Mouse (Mus musculus) embryonic facial prominence, embryonic 13.5 days (tissue): ENCODE data around the gene C1d. TPM values are rescaled to one million over a fixed set of nuclear protein-coding genes. Genes with fewer than 3 reads are reported as not detected.
A peak's percentile ranks its signal among the peaks of the same experiment; 100 is the strongest.

Experiments
- ATAC-seq: fragments of 200-750 bp; cut with Nextera tagmentation; 2 replicates; pipeline ENCODE4 v1.8.0; 2017; ENCODE audit warnings: low read depth; ENCODE audit not compliant: insufficient number of reproducible peaks, insufficient read depth, low FRiP score, low TSS enrichment
- H3K27ac ChIP-seq: fragments of 300-500 bp; sonication (generic); 2 replicates; pipeline ENCODE4 v1.5.1; 2015; ENCODE audit warnings: moderate library complexity, mild to moderate bottlenecking, inconsistent platforms
- H3K27me3 ChIP-seq: fragments of 300-500 bp; sonication (generic); 2 replicates; pipeline ENCODE4 v1.6.1; 2015; ENCODE audit warnings: mild to moderate bottlenecking, inconsistent platforms
- H3K36me3 ChIP-seq: fragments of 300-500 bp; sonication (generic); 2 replicates; pipeline ENCODE4 v1.6.1; 2015; ENCODE audit warnings: mild to moderate bottlenecking, inconsistent platforms
- H3K4me1 ChIP-seq: fragments of 300-500 bp; sonication (generic); 2 replicates; pipeline ENCODE4 v1.6.1; 2015; ENCODE audit warnings: inconsistent platforms
- H3K4me2 ChIP-seq: fragments of 300-500 bp; sonication (generic); 2 replicates; pipeline ENCODE4 v1.6.1; 2015; ENCODE audit warnings: moderate library complexity, mild to moderate bottlenecking, inconsistent platforms
- H3K4me3 ChIP-seq: fragments of 300-500 bp; sonication (generic); 2 replicates; pipeline ENCODE4 v1.5.1; 2015; ENCODE audit warnings: mild to moderate bottlenecking, inconsistent platforms
- H3K9ac ChIP-seq: fragments of 300-500 bp; sonication (generic); 2 replicates; pipeline ENCODE4 v1.6.1; 2015; ENCODE audit warnings: mild to moderate bottlenecking, inconsistent platforms
- H3K9me3 ChIP-seq: fragments of 300-500 bp; sonication (generic); 2 replicates; pipeline ENCODE4 v1.6.1; 2016; ENCODE audit warnings: inconsistent platforms
- WGBS: fragments of 180-500 bp; shearing (Covaris S2); methylation state at CpG from one replicate; pipeline ENCODE4 v1.1.7; 2015; ENCODE audit warnings: mixed read lengths; 5-methylcytosine and 5-hydroxymethylcytosine counted together
- polyA plus RNA-seq: library from polyadenylated mRNA; unstranded; fragments of >200 nt; fragmentation: Nextera tagmentation; extraction: Ambion mirVana; gene quantifications from 2 replicates; pipeline ENCODE4 v1.2.1, GENCODE M21; 2015

C1d gene
- polyA plus RNA-seq, 1 experiment from 2014 or later, result 108 TPM

- WGBS, result under 1% methylated on average over 17 of the region's 17 CpGs
- Histone ChIP-seq H3K9ac (peak overlapping the region; percentile 88), H3K27ac (peak overlapping the region; percentile 90), H3K4me2 (peak overlapping the region; percentile 71), H3K36me3 (no peaks in the 10 kb centered on the region), H3K4me3 (peak overlapping the region; percentile 82), H3K9me3 (no peaks in the 10 kb centered on the region), H3K27me3 (no peaks in the 10 kb centered on the region), H3K4me1 (peaks cover 9% of the 10 kb centered on the region)
- no peak for ATAC-seq
Observed at GRCm38 (mm10) chr11:17257861-17258260, 482 bp downstream of the C1d start.

GRCm38 (mm10) chr11:17267176-17267575, 9.8 kb downstream of the C1d start:
- H3K36me3 ChIP-seq, result peaks cover 12% of the 10 kb centered on the region
- H3K27me3 ChIP-seq, result no peaks in the 10 kb centered on the region
- H3K9me3 ChIP-seq, result no peaks in the 10 kb centered on the region
- no peak for ATAC-seq
- no peak overlapping the region for H3K9ac ChIP-seq
- no peak overlapping the region for H3K27ac ChIP-seq
- H3K4me1 ChIP-seq, result no peaks in the 10 kb centered on the region
- 78% methylated on average over 4 of the region's 4 CpGs for WGBS
- H3K4me3 ChIP-seq, result no peak overlapping the region
- H3K4me2 ChIP-seq, result no peak overlapping the region

- Histone ChIP-seq H3K27ac (no peak overlapping the region), H3K4me1 (peaks cover 4% of the 10 kb centered on the region; the same call in 1 of the 2 replicates), H3K9ac (no peak overlapping the region), H3K36me3 (peaks cover 12% of the 10 kb centered on the region), H3K4me3 (no peak overlapping the region), H3K9me3 (no peaks in the 10 kb centered on the region), H3K4me2 (no peak overlapping the region), H3K27me3 (no peaks in the 10 kb centered on the region)
- ATAC-seq, result no peak
- WGBS, result 62% methylated on average over 1 of the region's 1 CpGs
Observed at GRCm38 (mm10) chr11:17268801-17269200, 11.4 kb downstream of the C1d start.

GRCm38 (mm10) chr11:17279959-17280358, 22.6 kb downstream of the C1d start:
- H3K27ac ChIP-seq, result no peak overlapping the region
- no peaks in the 10 kb centered on the region; the same call in 1 of the 2 replicates for H3K27me3 ChIP-seq
- no peak overlapping the region for H3K4me3 ChIP-seq
- no peaks in the 10 kb centered on the region for H3K9me3 ChIP-seq
- H3K9ac ChIP-seq, result no peak overlapping the region
- no peak; the same call in 1 of the 2 replicates for ATAC-seq
- H3K4me2 ChIP-seq, result no peak overlapping the region
- no peaks in the 10 kb centered on the region for H3K4me1 ChIP-seq
- no peaks in the 10 kb centered on the region for H3K36me3 ChIP-seq
- 10% methylated on average over 9 of the region's 9 CpGs for WGBS

GRCm38 (mm10) chr11:17284055-17284454, 26.7 kb downstream of the C1d start:
- Histone ChIP-seq H3K27ac (no peak overlapping the region), H3K4me2 (no peak overlapping the region), H3K4me3 (no peak overlapping the region), H3K4me1 (no peaks in the 10 kb centered on the region), H3K9me3 (no peaks in the 10 kb centered on the region), H3K9ac (no peak overlapping the region), H3K27me3 (no peaks in the 10 kb centered on the region), H3K36me3 (no peaks in the 10 kb centered on the region)
- ATAC-seq, result no peak
- WGBS, result 71% methylated on average over 10 of the region's 10 CpGs

GRCm38 (mm10) chr11:17288884-17289283, 31.5 kb downstream of the C1d start:
- no peak overlapping the region for H3K4me3 ChIP-seq
- no peaks in the 10 kb centered on the region for H3K4me1 ChIP-seq
- no peak overlapping the region for H3K9ac ChIP-seq
- H3K27ac ChIP-seq, result no peak overlapping the region
- no peaks in the 10 kb centered on the region for H3K36me3 ChIP-seq
- H3K4me2 ChIP-seq, result no peak overlapping the region
- no peaks in the 10 kb centered on the region for H3K9me3 ChIP-seq
- no peaks in the 10 kb centered on the region for H3K27me3 ChIP-seq
- ATAC-seq, result no peak

GRCm38 (mm10) chr11:17306007-17306891, 48.9 kb downstream of the C1d start:
- H3K27ac ChIP-seq, result no peak overlapping the region
- no peak overlapping the region for H3K4me3 ChIP-seq
- no peak overlapping the region for H3K9ac ChIP-seq
- H3K9me3 ChIP-seq, result no peaks in the 10 kb centered on the region
- no peak overlapping the region for H3K4me2 ChIP-seq
- H3K4me1 ChIP-seq, result no peaks in the 10 kb centered on the region
- no peak for ATAC-seq
- H3K27me3 ChIP-seq, result no peaks in the 10 kb centered on the region
- H3K36me3 ChIP-seq, result no peaks in the 10 kb centered on the region
- 79% methylated on average over 8 of the region's 8 CpGs for WGBS

GRCm38 (mm10) chr11:17307457-17307856, 50.1 kb downstream of the C1d start:
- no peak for ATAC-seq

More at GRCm38 (mm10) chr11:17307457-17307856, 50.1 kb downstream of the C1d start:
- Histone ChIP-seq H3K4me2 (no peak overlapping the region), H3K36me3 (no peaks in the 10 kb centered on the region), H3K9me3 (no peaks in the 10 kb centered on the region), H3K4me1 (no peaks in the 10 kb centered on the region), H3K27ac (no peak overlapping the region), H3K4me3 (no peak overlapping the region), H3K27me3 (no peaks in the 10 kb centered on the region), H3K9ac (no peak overlapping the region)

Other genes with a start within 250 kb of the C1d start
- gene Cnrip1, start 206.0 kb upstream of the C1d start, polyA plus RNA-seq, result 32.8 and 34.2 TPM in 2 replicates
- gene Plek, start 205.2 kb upstream of the C1d start, polyA plus RNA-seq, result 4.3 and 4.5 TPM in 2 replicates
- gene Ppp3r1, start 98.3 kb upstream of the C1d start, polyA plus RNA-seq, result 87.8 and 89.1 TPM in 2 replicates
- 26.5 and 31.6 TPM in 2 replicates for gene Wdr92, start 75.5 kb upstream of the C1d start, polyA plus RNA-seq
- gene Pno1, start 46.0 kb upstream of the C1d start, polyA plus RNA-seq, result 74.2 and 74.8 TPM in 2 replicates